Mouse (Mus musculus) G1E (cell line): ENCODE measurements around the gene Fzd7.

Experiments used
- CTCF ChIP-seq: IDR thresholded peaks from 2 replicates; pipeline ENCODE4 v1.5.1; 2012; ENCODE audit warnings: low read depth, low read length, inconsistent platforms, mixed read lengths
- GATA1 ChIP-seq: IDR thresholded peaks from 2 replicates; pipeline ENCODE4 v1.6.1; 2012; ENCODE audit warnings: borderline replicate concordance, low read length, inconsistent platforms, mixed read lengths
- GATA2 ChIP-seq: IDR thresholded peaks from 2 replicates; pipeline ENCODE4 v1.6.1; 2012; ENCODE audit warnings: low read depth, low read length, inconsistent platforms, borderline replicate concordance
- POLR2AphosphoS5 ChIP-seq: IDR thresholded peaks from 2 replicates; pipeline ENCODE4 v1.6.1; 2012; ENCODE audit warnings: low read depth, low read length, inconsistent platforms; ENCODE audit not compliant: insufficient replicate concordance
- TAL1 ChIP-seq: conservative IDR thresholded peaks from 2 replicates; pipeline ENCODE4 v1.6.1; 2012; ENCODE audit warnings: low read depth, low read length, inconsistent platforms, mixed read lengths

DNA sequence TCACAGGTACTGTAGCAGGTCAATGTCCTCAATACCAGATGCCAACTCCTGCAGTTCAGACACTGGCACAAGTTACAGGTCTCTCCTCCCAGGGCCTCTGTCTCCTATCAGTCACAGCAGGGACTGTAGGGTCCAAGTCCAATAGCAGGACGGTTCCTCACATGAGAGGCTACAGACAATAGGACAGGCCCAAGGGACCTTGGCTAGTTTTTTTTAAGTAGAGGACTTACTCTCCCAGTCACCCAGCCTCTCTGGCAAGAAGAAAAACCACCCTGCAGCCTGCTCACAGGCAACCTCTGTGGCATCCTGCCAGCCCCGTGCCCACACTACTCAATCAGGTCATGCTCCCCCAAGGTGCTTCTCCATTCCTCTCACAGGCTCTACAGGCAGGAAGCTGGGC is 43.0 kb upstream of the Fzd7 start:
- no peak for TF ChIP-seq CTCF
- no peak for TF ChIP-seq TAL1
- no peak for TF ChIP-seq POLR2AphosphoS5
- TF ChIP-seq GATA1: no peak
- TF ChIP-seq GATA2: no peak
